Mouse (Mus musculus) bone marrow, adult 2 months (tissue): ENCODE data around the gene Rap2c.

Source experiments
- CTCF ChIP-seq: fragments of 200-500 bp; IDR thresholded peaks from 2 replicates; pipeline ENCODE4 v1.5.1; 2011; ENCODE audit warnings: low read length, control low read depth; ENCODE audit not compliant: control insufficient read depth, insufficient read depth
- POLR2A ChIP-seq: fragments of 200-500 bp; IDR thresholded peaks from 2 replicates; pipeline ENCODE4 v1.6.1; 2011; ENCODE audit warnings: low read depth, mild to moderate bottlenecking, control low read depth, low read length, borderline replicate concordance; ENCODE audit not compliant: control insufficient read depth

GRCm38 (mm10) chrX:51016926-51017325 lies 892 bp downstream of the Rap2c start:
- TF ChIP-seq CTCF (no peak), POLR2A (no peak)
